Mouse (Mus musculus) urinary bladder, postnatal 36 days (tissue): ENCODE data around the gene Fam76a.

ENCODE experiments used
- DNase-seq, 2 experiments: peaks; one replicate each; pipeline ENCODE4 v3.0.0; 2022; ENCODE audit warnings: low spot score in 2 of 2, mixed read lengths in 1 of 2

Gene Fam76a

DNA sequence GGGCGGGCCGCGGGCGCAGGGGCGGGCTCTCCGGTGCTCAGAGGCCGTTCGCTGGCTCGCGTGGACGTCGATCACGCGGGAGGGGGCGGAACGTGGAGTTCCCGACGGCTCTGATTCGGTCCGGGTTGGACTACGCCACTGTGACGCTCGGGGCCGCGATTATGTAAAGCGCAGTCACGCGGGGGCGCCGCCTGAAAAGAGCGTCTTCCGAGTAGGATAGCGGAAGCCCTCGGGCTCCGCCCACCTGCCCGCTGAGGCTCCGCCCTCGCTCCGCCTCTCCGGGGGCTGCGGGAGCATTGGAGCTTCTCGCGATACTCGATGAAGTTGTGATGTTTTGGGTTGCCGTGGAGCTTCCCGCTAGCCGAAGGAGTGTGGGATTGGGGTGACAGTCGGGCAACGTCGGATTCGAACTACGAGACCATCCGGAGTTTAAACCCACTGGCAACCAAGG is at the start of gene Fam76a:
Gene Fam76a (minus strand): TSS at position 1 of the 451 bp plus-strand sequence.
- peak; percentile 100 for DNase-seq

DNA sequence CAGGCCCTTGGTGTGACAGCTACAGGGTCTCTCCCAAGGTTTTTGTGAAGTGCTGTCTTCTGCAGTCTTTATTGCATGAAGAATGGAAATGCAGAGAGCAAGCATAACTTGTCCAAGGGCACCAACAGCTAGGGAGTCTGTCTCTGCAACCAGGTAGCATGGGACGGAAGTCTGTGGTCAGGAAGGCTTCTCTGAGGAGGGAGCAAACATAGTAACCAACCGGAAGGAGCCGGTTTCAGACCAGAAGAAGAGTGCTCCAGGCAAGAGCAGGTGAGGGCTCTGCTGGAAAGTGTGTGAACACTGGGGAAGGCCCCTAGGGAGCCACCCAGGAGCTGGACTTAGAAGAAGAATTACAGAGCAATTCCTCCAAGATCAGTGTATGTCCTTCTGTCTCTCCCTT is 49.7 kb upstream of the Fam76a start:
- no peak for DNase-seq

DNA sequence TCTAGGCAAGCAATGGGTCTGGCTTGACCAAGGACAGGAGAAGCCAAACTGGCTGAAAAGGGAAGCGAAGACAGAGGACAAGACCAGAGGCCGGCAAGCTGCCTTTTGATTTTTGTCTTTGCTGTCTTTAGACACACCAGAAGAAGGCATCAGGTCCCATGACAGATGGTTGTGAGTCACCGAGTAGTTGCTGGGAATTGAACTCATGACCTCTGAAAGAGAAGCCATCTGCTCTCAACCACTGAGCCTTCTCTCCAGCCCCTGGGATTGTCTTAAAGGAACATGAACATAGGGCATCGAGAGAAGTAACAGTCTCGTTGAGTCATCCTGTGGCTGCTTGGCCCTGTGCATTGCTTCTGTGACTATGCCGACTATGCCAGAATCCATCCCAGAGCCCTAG is 49.2 kb upstream of the Fam76a start:
- no peak for DNase-seq

DNA sequence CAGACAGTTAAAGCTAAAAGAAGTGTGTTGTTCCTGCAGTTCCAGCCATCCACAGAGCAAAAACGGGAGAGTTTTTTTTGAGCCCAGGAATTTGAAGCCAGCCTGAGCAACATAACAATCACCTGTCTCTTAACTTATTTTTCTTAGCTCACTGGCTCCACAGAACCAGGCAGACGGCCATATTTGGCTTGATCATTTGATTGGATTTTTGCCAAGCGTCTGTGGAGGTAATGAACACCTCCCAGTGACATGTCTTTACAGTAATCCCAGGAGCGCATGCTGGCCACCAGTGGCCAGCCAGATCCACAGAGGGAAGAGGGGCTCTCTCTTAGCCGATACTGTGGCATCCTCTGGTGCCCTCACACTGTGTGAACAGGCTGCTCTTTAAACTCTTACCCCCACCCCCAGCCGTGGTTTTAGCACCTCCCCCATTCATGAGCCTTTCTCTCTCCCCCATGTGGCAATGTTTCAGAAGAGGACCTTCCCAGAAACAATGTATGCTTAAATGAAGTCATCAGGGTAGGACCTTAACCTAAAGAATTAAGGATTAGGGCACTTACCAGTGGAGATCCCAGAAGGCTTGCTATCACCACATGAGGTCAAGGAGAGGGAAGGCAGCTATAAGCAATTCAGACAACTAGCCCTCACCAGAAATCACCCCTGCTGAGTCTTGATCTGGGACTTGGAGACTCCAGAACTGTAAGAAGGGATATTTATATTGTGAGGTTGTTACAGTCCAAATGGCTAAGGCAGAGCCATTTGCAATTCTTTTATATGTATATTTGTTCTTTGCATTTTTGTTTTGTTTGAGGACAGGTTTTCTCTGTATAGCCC is 46.0 kb upstream of the Fam76a start:
- no peak for DNase-seq

DNA sequence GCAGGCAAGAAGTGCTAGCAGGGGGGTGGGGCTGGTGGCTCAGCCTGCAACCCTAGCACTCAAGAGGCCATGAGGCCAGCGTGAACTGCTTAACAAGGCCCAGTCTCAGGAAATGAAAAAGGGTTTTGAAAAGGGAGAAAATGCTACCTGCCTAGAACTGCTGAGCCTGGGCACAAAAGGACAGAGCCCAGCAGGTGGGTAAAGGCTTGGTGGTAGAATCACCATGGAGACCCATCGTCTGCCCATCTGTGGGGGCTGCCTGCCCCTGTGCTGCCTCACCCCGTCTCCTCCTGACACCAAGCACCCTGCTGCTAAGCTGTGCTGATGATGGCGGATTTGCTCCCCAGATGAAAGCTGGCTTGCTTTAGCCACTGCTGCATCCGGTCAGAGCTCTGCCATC is 42.1 kb upstream of the Fam76a start:
- DNase-seq, result no peak

DNA sequence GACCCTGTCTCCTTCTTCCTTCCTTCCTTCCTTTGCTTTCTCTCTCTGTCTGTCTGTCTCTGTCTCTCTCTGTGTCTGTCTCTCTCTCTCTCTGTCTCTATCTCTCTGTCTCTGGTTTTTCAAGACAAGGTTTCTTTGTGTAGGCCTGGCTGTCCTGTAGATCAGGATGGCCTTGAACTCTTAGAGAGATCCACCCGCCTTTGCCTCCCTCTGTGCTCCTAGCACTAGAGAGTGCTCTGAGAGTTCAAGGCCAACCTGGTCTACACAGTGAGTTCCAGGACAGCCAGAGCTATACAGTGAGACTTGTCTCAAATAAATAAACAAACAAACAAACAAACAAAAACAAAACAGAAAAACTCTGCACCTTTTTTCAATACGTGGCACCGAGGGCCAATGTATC is 41.7 kb upstream of the Fam76a start:
- no peak for DNase-seq

DNA sequence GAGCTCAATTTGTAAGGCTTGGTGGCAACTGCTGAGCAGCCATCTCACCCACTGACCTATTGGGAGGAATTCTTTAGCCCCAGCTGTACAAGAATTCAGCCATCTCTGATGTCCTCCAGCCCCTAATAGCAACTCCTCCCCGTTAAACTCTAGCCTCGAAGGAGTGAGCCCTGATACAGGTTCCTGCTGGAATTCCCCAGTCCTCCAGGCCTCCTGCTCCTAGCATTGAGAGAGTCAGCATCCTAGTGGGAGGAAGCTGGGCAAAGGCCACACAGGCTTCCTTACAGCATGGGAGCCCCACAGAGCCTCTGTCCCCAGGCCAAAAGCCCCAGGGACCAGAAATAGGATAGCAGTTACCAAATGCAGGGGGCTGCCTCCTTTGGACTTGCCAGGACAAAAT is 41.1 kb upstream of the Fam76a start:
- no peak for DNase-seq

DNA sequence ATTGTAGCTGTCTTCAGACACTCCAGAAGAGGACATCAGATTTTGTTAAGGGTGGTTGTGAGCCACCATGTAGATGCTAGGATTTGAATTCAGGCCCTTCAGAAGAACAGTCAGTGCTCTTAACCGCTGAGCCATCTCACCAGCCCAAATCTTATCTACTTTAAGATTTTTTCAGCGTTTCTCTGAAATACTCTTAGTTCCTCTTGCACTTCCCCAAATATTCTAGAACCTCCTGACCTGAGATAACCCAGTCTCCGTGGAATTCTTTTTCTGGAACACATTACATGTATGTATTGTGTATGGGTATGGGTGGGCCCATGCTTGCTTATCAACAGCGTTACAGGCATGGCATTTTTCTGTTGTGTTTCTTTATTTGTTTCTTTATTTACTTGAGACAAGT is 40.3 kb upstream of the Fam76a start:
- no peak for DNase-seq

DNA sequence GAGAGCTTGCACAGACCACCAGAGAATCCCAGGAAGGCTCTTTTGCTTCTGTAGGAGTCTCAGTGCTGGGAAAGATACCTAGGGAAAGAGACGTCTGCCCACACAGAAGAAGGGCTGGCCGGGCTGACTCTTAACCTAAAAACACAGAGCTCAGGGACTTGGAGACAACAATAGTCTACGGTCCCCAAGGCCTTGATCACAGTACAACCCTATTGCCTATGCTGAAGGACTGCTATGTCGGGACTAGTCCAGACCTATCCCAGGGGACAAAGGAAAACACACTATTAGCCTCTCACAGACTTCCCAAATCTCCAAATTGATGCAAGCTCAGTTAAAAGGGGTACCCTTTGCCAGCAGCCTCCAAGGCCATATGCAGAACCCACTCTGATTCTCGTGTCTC is 39.5 kb upstream of the Fam76a start:
- no peak for DNase-seq

DNA sequence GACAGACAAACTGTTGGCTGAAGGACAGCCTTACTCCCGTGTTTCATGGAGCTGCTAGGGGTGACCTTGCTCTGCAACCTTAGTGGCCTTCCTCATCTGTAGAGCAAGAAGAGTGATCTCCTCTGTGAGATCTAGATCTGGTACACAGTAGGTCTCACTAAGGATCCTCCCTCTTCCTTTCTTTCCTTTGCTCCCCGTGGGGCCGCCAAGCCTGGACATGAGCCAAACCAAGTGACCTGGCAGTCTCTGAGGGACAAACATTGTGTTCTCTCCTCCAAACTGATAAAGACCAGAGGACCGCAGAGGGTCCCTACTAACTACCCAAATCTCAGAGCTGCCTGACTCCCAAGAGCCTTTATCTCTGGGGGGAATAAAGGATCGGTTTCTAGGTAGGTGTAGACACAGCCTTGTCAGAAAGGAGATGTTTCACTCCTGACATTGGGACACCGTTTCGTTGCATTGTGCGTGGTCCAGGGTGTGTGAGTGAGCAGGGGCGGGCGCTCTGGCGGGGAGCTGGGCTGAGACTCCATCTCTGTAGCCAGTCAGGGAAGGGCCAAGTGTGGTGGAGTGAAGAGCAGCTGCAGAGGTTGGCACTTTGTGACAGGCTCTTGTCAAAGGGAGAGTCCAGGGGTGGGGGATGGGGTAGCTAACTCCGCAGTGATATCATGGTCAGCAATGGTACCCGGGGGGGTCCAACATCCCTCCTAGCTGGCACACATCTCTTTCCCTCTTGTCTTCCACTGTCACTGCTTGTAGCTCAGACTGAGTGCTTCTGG is 38.7 kb upstream of the Fam76a start:
- peak in 1 of 2 experiments; percentile 54 for DNase-seq

DNA sequence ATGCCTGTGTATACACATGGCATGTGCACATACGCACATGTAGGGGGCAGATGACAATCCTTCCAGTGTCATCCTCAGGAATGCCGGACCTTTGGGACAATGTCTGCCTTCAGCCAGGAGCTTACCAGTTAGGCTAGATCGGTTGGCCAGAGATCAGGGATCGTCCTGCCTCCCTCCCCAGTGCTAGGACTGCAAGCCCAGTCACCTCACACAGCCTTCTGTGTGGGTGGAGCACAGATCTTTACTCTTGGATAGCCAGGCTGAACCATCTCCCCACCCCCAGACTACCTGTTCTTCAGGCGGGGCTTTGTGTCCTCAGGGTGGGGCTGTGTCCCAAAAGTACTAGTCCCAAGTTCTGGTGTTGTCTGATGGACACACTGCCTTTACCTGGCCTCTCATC is 38.0 kb upstream of the Fam76a start:
- DNase-seq, result no peak

DNA sequence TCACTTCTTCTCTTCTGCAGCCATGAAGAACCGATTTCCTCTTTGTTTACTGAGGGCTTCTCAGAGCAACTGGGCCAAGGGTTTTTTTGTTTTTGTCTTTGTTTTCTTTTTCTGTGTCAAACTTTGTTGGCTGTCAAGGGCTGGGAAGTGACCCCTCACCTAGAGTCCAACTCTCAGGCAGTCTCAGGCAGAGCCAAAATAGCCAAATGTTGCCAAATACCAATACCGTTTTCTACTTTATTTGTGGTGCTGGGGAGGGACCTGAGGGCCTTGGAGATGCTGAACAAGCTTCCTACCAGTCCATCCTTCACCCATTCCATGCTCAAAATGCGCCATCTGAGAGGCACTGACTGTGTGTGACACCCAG is 37.3 kb upstream of the Fam76a start:
- no peak for DNase-seq

DNA sequence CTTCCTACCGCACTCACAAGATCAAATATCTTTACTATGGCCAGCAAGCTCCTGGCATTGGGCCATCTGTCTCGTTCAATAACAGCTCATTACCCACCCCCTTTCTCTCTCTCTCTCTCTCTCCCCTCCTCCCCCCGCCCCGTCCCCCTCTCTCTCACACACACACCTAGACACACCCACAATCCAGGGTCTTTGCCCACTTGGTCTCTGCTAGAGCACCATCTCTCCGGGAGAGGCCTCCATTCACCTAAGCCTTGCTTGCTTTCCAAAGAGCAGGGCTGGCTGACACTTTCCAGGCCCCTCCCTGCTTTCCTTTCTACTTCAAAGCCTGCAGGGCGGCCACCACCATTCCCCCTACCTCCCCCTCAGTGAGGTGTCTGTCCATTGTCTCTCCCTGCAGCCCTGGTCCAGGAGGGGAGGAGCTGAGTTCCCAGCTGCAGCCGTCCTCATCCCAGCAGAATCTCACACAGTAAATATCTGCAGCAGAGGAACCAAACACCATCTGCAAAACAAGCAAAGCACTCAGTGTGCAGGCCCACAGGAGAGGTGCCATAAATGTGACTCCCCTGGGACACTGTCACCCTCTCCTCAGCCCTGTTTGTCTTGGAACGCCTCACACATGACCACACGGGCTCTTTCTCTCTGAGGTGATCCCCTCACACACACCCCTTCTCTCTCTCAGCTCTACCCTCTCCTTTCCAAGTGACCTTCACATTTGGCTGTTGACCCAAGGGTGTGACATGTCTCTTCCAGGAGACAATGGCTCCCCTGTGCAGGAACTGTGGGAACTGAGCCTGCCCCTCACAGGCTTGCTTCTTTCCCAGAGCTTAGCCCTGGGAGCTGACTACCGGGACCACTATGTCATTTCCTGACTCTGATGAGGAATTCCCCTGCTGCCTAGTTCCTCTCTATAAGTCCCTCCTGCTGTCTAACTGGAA is 36.7 kb upstream of the Fam76a start:
- no peak for DNase-seq

DNA sequence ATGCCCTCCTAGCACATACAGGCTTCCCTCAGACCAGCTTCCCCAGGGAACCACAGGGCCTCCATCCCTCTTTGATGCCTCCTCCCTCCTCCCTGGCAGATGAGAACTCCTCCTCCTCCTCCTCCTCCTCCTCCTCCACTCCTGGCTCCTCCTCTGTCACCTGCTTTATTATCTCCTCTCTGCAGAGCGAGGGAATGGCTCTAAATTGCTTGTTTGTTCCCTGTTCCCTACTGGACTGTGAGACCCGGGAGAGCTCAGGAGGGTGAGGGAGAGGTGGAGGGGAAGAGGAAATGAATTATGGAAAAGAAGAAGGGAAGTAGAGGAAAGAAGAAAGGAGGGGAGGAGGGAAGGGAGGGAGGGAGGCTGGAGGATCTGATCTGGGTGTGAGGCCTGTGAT is 33.0 kb upstream of the Fam76a start:
- DNase-seq, result no peak

DNA sequence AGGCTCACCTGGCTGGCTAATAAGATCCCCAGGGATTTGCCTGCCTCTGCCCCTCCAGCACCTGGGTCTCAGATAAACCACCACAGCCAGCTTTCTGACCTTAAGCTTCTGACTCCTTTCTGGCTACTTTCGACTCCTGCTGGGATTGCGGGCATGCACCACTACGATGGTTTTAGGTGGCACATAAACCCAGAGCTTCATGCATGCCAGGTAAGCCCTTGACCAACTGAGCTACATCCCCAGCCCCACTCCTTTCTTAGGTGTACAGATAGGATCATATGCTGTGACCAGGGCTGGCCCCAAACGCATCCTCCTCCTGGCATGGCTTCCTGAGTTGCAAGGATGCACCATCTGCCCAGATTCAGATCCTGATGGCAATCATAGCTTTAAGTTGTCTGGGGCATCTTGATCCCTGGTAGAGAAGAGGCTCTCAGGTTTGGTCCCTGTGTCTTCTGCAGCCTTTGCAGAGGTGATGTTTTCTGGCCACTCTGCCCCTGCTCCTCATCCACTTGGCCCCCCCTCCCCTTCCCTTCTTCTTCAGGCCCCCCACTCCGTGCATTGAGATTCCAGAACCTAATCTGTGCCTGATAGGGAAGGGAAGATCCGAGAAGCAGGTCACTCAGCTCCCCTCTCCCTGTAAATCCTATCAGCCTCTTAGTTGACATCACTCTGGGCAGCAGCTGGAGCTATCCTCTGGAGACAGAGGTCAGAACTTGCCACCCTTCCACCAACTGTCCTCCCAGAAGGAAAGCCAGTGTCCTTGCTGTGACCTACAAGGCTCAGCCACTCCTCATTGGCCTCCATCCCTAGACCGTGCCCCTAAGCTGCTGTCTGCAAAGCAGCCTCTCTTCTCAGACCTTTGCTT is 32.4 kb upstream of the Fam76a start:
- DNase-seq, result no peak

DNA sequence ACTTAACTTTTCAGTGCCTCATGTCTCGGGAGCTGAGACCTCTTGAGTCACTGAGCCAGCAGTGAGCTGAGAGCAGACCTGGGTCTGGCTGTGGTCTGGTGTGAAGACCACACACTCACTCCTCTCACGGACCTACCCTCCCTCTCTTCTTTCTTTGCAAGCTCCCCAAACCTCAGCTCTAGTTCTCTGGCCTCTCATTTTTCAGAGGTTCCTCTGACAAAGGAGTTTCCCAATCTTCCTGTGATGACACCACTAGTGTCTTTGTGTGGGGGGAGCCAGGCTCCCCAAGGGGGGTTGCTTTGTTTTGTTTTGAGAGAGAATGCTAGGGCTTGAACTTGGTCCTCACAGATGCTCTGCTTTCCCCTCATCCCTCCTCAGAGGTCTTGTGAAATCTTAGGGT is 28.6 kb upstream of the Fam76a start:
- no peak for DNase-seq

DNA sequence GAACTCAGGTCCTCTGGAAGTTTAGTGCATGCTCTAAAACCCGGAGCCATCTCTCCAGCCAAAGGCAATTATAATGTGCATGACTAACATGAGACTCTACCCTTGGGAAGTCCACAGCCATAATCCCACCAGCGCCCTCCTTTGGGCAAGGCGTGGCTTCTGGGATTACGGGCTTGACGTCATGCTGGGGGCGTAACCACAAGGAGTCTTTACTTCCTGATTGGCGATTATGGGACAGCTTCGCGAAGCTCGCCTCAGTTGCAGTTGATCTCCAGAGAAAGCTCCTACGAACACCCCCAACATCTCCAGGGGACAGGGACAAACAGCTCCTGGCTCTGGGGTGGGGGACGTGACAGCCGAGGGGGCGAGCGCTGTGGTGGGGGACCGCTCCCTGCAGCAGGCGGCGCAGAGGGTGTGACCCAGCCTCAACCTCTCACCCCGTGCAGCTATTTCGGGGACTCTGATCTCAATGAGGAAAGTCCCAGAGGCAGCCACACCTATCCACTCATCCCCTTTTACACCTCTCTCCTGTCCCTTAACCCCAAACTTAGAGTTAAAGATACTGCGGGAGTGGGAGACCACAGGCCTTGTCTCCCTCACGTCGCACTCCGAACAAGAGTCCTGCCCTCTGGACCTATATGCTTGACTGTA is 27.6 kb upstream of the Fam76a start:
- no peak for DNase-seq

DNA sequence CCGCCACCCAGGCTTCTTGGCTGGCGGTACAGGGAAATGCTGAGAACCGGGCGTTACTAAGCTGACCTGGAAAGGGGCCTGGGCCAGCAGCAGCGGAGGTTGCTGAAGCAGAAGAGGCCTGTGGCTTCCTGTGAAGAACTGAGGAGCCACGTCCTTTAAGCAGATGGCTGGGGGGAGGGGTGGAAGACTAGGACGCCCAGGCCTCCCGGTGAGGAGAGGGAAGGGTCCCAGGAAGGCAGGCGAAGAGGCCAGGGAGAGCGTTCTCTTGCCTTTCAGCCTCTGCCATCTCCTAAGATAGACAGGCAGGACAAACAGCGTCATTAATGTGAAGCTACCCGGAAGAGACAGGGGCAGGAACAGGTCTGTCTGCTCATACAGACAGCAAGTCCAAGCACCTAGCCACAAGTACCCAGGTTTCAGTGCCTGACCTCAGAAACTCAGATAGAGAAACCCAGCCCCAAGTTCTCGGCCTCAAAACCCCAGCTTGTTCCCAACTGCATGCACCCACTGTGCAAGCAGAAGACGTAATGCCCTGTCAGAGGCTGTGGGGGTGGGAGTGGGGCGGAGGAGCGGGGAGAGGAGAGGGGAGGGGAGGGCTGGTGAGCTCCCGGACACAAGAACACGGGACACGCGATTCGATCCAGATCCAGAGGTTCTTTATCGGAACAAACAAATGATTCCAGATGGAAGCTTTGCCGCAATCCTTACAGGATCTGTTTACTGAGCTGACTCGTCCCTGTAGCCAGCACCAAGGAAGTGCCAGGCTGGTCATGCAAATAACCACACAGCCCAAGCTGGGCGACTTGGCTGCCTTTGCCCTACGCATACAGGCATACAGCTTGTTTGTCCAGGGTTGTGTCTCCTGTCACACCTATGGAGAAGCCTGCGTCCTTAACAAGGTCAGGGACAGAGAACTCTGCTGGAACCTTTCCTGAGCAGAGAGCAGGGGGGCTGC is 24.0 kb upstream of the Fam76a start:
- DNase-seq, result peak; percentile 42 to 46

DNA sequence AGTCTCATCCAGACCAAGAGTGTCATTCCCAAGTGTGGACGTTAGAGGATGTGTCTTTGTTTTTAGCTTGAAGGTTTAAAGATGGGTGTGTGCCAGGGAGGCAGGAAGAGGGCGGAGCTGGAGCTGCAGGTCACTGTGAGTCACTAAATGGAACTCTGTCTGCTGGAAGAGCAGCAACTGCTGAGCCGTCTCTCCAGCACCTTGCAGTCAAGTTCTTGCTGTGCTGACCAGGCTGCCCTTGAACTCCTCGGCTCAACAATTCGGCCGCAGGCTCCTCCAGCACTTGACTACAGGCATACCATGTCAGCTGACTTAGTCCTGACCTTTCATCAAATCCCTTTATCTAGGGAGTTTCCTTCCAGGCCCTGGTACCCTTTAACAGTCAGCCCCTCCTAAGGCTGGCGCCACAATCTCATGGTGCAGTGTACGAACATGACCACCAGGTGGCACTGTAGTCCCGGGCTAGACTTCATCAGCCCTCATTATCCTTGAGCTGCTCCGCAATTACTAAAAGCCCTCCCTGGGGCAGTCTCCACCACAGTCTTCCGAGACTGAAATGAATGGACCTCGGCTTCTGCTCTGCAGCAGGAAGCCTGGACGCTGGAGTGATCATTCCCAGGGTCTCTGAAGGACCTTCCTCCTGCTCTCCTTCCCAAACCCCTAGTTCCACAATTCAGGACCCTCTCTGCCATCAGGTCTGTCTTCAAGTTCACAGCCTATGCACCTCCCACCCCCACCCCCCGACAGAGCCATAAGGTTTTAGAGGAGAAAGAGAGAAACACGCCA is 23.1 kb upstream of the Fam76a start:
- peak; percentile 85 to 87 for DNase-seq
